9 mouse cellular contexts compared by ENCODE assay signal in genomic region chr10:41293019-41293418, GRCm38 (mm10). TPM values are rescaled to one million over a fixed set of nuclear protein-coding genes. Genes with fewer than 3 reads are reported as not detected.
DNase-seq lines count a peak whose midpoint lies in the region; ATAC-seq lines count a peak whose summit lies in the region.
"Had no signal": no experiment of that assay in that cellular context is flagged by ENCODE, and none has a peak within 500 bp of the region (broad histone marks: within the 10 kb centered on the region; RNA-seq: fewer than 3 reads in every experiment).

No protein-coding gene starts in this region.

- no peak overlapping the region for H3K4me2 ChIP-seq in forebrain, embryonic 11.5 days (ENCODE audit: low read depth, low read length, severe bottlenecking)
- H3K4me2 ChIP-seq in forebrain, embryonic 12.5 days, result no peak overlapping the region

- no peaks in the 10 kb centered on the region for H3K36me3 ChIP-seq in forebrain, embryonic 11.5 days (ENCODE audit: control insufficient read depth, insufficient read depth, low read length)
- H3K36me3 ChIP-seq in forebrain, embryonic 12.5 days (replicated peaks), result no peaks in the 10 kb centered on the region
- H3K36me3 ChIP-seq in embryonic facial prominence, embryonic 10.5 days (replicated peaks), result no peaks in the 10 kb centered on the region

- H3K4me1 ChIP-seq in forebrain, embryonic 11.5 days (replicated peaks; ENCODE audit: control insufficient read depth, insufficient read depth, low read length), result peaks cover 3% of the 10 kb centered on the region; the same call in 1 of the 2 replicates
- peaks cover 23% of the 10 kb centered on the region for H3K4me1 ChIP-seq in forebrain, embryonic 12.5 days
- H3K4me1 ChIP-seq in embryonic facial prominence, embryonic 10.5 days, result peaks cover 29% of the 10 kb centered on the region

- H3K27me3 ChIP-seq in forebrain, embryonic 11.5 days (ENCODE audit: control insufficient read depth, insufficient read depth, low read length), result no peaks in the 10 kb centered on the region
- H3K27me3 ChIP-seq in forebrain, embryonic 12.5 days, result no peaks in the 10 kb centered on the region
- no peaks in the 10 kb centered on the region for H3K27me3 ChIP-seq in embryonic facial prominence, embryonic 10.5 days (replicated peaks; ENCODE audit: low read depth, poor library complexity, severe bottlenecking)

- no peak for ATAC-seq in forebrain, embryonic 11.5 days (replicated peaks; ENCODE audit: low FRiP score)
- ATAC-seq in forebrain, embryonic 12.5 days (ENCODE audit: low FRiP score), result no peak
- ATAC-seq in monocyte, adult 5-6 weeks (replicated peaks; ENCODE audit: insufficient number of reproducible peaks, low FRiP score, low TSS enrichment, poor library complexity, severe bottlenecking), result no peak
- ATAC-seq: liver, postnatal 0 days had no signal

- WGBS in forebrain, embryonic 11.5 days, result 45% methylated on average over 7 of the region's 7 CpGs
- 40% methylated on average over 7 of the region's 7 CpGs for WGBS in forebrain, embryonic 12.5 days
- 17% methylated on average over 7 of the region's 7 CpGs for WGBS in embryonic facial prominence, embryonic 10.5 days

- no peaks in the 10 kb centered on the region for H3K9me3 ChIP-seq in forebrain, embryonic 11.5 days (ENCODE audit: control insufficient read depth, low read length)
- no peaks in the 10 kb centered on the region for H3K9me3 ChIP-seq in forebrain, embryonic 12.5 days
- H3K9me3 ChIP-seq in embryonic facial prominence, embryonic 10.5 days, result no peaks in the 10 kb centered on the region

- no peak overlapping the region for H3K9ac ChIP-seq in forebrain, embryonic 11.5 days (ENCODE audit: low read length)
- no peak overlapping the region for H3K9ac ChIP-seq in forebrain, embryonic 12.5 days
- H3K9ac ChIP-seq: liver, postnatal 0 days had no signal

- peak; percentile 49 for DNase-seq in forebrain, embryonic 11.5 days (ENCODE audit: low spot score)
- peak; percentile 65 for DNase-seq in embryonic facial prominence, embryonic 10.5 days (ENCODE audit: low spot score)
- peak; percentile 62 for DNase-seq in heart, postnatal 4 days
- peak; percentile 58 for DNase-seq in lung, postnatal 10 days
- no peak for DNase-seq in cerebellum, postnatal 10 days
- DNase-seq in natural killer cell, adult 2 months (ENCODE audit: low spot score in 2 of 2), result no peak
- DNase-seq: liver, postnatal 0 days had no signal

- no peak overlapping the region for H3K4me3 ChIP-seq in forebrain, embryonic 11.5 days (ENCODE audit: low read depth, low read length)
- no peak overlapping the region for H3K4me3 ChIP-seq in forebrain, embryonic 12.5 days (replicated peaks)
- H3K4me3 ChIP-seq in embryonic facial prominence, embryonic 10.5 days, result no peak overlapping the region

- no peak overlapping the region for H3K27ac ChIP-seq in forebrain, embryonic 11.5 days (ENCODE audit: low read depth, low read length)
- no peak overlapping the region for H3K27ac ChIP-seq in forebrain, embryonic 12.5 days
- H3K27ac ChIP-seq in embryonic facial prominence, embryonic 10.5 days (replicated peaks), result peak overlapping the region; percentile 62

RNA-seq across cellular contexts. Expression of gene Fig4, which starts 10.0 kb away (rescaled TPM):
- polyA plus RNA-seq in forebrain, embryonic 11.5 days (2014; fragmentation: Nextera tagmentation; extraction: Ambion mirVana), result 18.5 and 18.9 TPM in 2 replicates
- 20.9 and 21.2 TPM in 2 replicates for polyA plus RNA-seq in forebrain, embryonic 12.5 days (2016; fragmentation: Nextera tagmentation; extraction: Ambion mirVana)
- 14.2 and 14.5 TPM in 2 replicates for polyA plus RNA-seq in embryonic facial prominence, embryonic 10.5 days (2016; fragmentation: Nextera tagmentation; extraction: Ambion mirVana)
- total RNA-seq in heart, postnatal 4 days (2021), result 10 to 100 TPM; 43.6 to 45.9 TPM
- 27.8 to 32.2 TPM (median 32.2 TPM) in 3 replicates for total RNA-seq in monocyte, adult 5-6 weeks (2017)

RNA-seq across cellular contexts. Expression of gene Ak9, which starts 10.8 kb away (rescaled TPM):
- 0.05 TPM in 1 of 2 replicates, not detected in the other for polyA plus RNA-seq in forebrain, embryonic 11.5 days (2014; fragmentation: Nextera tagmentation; extraction: Ambion mirVana)
- 0.06 and 0.11 TPM in 2 replicates for polyA plus RNA-seq in forebrain, embryonic 12.5 days (2016; fragmentation: Nextera tagmentation; extraction: Ambion mirVana)
- 0.04 and 0.05 TPM in 2 replicates for polyA plus RNA-seq in embryonic facial prominence, embryonic 10.5 days (2016; fragmentation: Nextera tagmentation; extraction: Ambion mirVana)
- total RNA-seq in heart, postnatal 4 days (2021), result under 1 TPM in 1 of 2 experiments, not detected in 1; 0.07 TPM
- total RNA-seq in monocyte, adult 5-6 weeks (2017), result 0.10 TPM in 1 of 3 replicates, not detected in the others
- polyA plus RNA-seq: liver, postnatal 0 days had no signal

Comparison
In these comparisons a context has a peak if more than half of its experiments do, and no peak if none do; other contexts are left out.
1. DNase-seq: peak in forebrain, embryonic 11.5 days (single experiment), embryonic facial prominence, embryonic 10.5 days (single experiment), heart, postnatal 4 days (single experiment) and lung, postnatal 10 days (single experiment); none in cerebellum, postnatal 10 days (0 of 2) and natural killer cell, adult 2 months (0 of 2).